Mouse (Mus musculus): ENCODE results near the gene Dleu7.

- TF ChIP-seq EP300 (IDR thresholded peaks at IDR 0.05; ENCODE audit: low read depth) = no peak
- no peak for TF ChIP-seq CTCF (IDR thresholded peaks at IDR 0.05; ENCODE audit: low read depth)
Observed at GRCm38 (mm10) chr14:62300031-62300430, 7.2 kb upstream of the Dleu7 start.
